Mouse (Mus musculus) frontal cortex, adult 2 months (tissue): ENCODE data around the gene Rhob. TPM values are rescaled to one million over a fixed set of nuclear protein-coding genes. Genes with fewer than 3 reads are reported as not detected.
A peak's percentile ranks its signal among the peaks of the same experiment; 100 is the strongest.

ENCODE experiments used
- DNase-seq, 2 experiments: peaks; one replicate each; pipeline ENCODE4 v3.0.0; 2022; ENCODE audit warnings: low spot score in 1 of 2; ENCODE audit errors: extremely low spot score in 1 of 2
- polyA plus RNA-seq: library from polyadenylated mRNA; depleted of rRNA; stranded (reverse); fragments of >200 nt; gene quantifications from 2 replicates; pipeline ENCODE4 v1.2.3, GENCODE M21; 2012; rRNA removed

The Rhob gene
- polyA plus RNA-seq: 285 and 316 TPM in 2 replicates

- peak; percentile 99 for DNase-seq
Observed at GRCm38 (mm10) chr12:8499871-8500596, at the start of gene Rhob. Gene Rhob, minus strand, starts transcription at chr12:8500009.

- peak; percentile 20 to 86 for DNase-seq
Observed at GRCm38 (mm10) chr12:8547357-8547756, 47.5 kb upstream of the Rhob start.

GRCm38 (mm10) chr12:8546801-8547200, 47.0 kb upstream of the Rhob start:
- no peak for DNase-seq

- peak; percentile 35 to 68 for DNase-seq
Observed at GRCm38 (mm10) chr12:8545066-8545610, 45.3 kb upstream of the Rhob start.

GRCm38 (mm10) chr12:8542371-8542770, 42.6 kb upstream of the Rhob start:
- no peak for DNase-seq

- no peak for DNase-seq
Observed at GRCm38 (mm10) chr12:8539471-8539870, 39.7 kb upstream of the Rhob start.

- DNase-seq: no peak
Observed at GRCm38 (mm10) chr12:8537291-8537690, 37.5 kb upstream of the Rhob start.

- DNase-seq: no peak
Observed at GRCm38 (mm10) chr12:8536221-8536965, 36.6 kb upstream of the Rhob start.

GRCm38 (mm10) chr12:8535596-8535995, 35.8 kb upstream of the Rhob start:
- no peak for DNase-seq

GRCm38 (mm10) chr12:8534915-8535314, 35.1 kb upstream of the Rhob start:
- no peak for DNase-seq

- DNase-seq: no peak
Observed at GRCm38 (mm10) chr12:8527770-8528169, 28.0 kb upstream of the Rhob start.

GRCm38 (mm10) chr12:8527175-8527574, 27.4 kb upstream of the Rhob start:
- DNase-seq: no peak

- no peak for DNase-seq
Observed at GRCm38 (mm10) chr12:8524062-8524461, 24.3 kb upstream of the Rhob start.

- no peak for DNase-seq
Observed at GRCm38 (mm10) chr12:8522711-8523110, 22.9 kb upstream of the Rhob start.

- no peak for DNase-seq
Observed at GRCm38 (mm10) chr12:8521375-8522047, 21.7 kb upstream of the Rhob start.

GRCm38 (mm10) chr12:8519431-8520160, 19.8 kb upstream of the Rhob start:
- DNase-seq: no peak

GRCm38 (mm10) chr12:8511037-8511882, 11.5 kb upstream of the Rhob start:
- DNase-seq: no peak

- DNase-seq: no peak
Observed at GRCm38 (mm10) chr12:8510317-8510988, 10.6 kb upstream of the Rhob start.

- no peak for DNase-seq
Observed at GRCm38 (mm10) chr12:8509693-8510092, 9.9 kb upstream of the Rhob start.
